ENCODE assay signal across 10 mouse cellular contexts in the genomic region with DNA sequence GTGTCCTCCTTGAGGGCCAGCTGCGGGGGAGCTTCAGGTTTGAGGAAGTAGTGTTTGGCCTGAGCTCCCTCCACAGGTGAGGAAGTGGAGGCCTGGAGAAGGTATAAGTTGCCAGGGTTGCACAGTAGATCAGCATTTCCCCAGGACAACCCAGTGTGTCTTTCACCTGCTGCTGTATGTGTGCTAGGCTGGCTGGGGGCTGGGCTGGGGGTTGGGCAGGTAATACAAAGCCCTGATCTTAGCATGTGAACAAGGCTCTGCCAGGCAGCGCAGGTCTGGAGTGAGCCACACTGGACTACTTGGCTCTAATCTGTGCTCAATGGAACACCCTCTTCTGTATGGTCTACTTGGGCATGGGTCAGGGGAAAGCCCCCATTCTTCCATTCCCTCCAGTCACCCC.
DNase-seq lines count a peak whose midpoint lies in the region; ATAC-seq and TF ChIP-seq lines count a peak whose summit lies in the region.
"Had no signal": no experiment of that assay in that cellular context is flagged by ENCODE, and none has a peak within 500 bp of the region (broad histone marks: within the 10 kb centered on the region; RNA-seq: fewer than 3 reads in every experiment).

No protein-coding gene starts in this region.

- no peak for TF ChIP-seq POLR2A in kidney, adult 2 months (IDR thresholded peaks at IDR 0.05; ENCODE audit: low read depth, low read length)

- H3K27ac ChIP-seq in kidney, embryonic 16.5 days (ENCODE audit: low read length), result peak overlapping the region; percentile 82
- no peak overlapping the region for H3K27ac ChIP-seq in kidney, adult 2 months (ENCODE audit: insufficient read depth, low read depth, low read length)
- H3K27ac ChIP-seq in forebrain, embryonic 15.5 days (replicated peaks), result peak overlapping the region; percentile 69
- 0 out of 2 replicates have a peak overlapping the region, but pooled peaks have one; percentile 51 for H3K27ac ChIP-seq in limb, embryonic 12.5 days
- H3K27ac ChIP-seq in stomach, embryonic 15.5 days, result peak overlapping the region; percentile 73
- H3K27ac ChIP-seq: liver, embryonic 14.5 days had no signal

- no peaks in the 10 kb centered on the region for H3K27me3 ChIP-seq in kidney, embryonic 16.5 days (ENCODE audit: insufficient read depth, low read length)
- no peaks in the 10 kb centered on the region for H3K27me3 ChIP-seq in kidney, adult 2 months (replicated peaks; ENCODE audit: control insufficient read depth, insufficient read depth, low read length)
- H3K27me3 ChIP-seq in forebrain, embryonic 15.5 days, result no peaks in the 10 kb centered on the region
- H3K27me3 ChIP-seq in limb, embryonic 12.5 days, result no peaks in the 10 kb centered on the region
- no peaks in the 10 kb centered on the region for H3K27me3 ChIP-seq in stomach, embryonic 15.5 days (replicated peaks)
- H3K27me3 ChIP-seq: megakaryocyte, embryonic 14.5 days had no signal

- H3K4me3 ChIP-seq in kidney, embryonic 16.5 days (ENCODE audit: low read length), result no peak overlapping the region
- no peak overlapping the region for H3K4me3 ChIP-seq in kidney, adult 2 months (ENCODE audit: insufficient read depth, low read depth, low read length)
- H3K4me3 ChIP-seq in forebrain, embryonic 15.5 days, result no peak overlapping the region
- no peak overlapping the region for H3K4me3 ChIP-seq in limb, embryonic 12.5 days (replicated peaks)
- no peak overlapping the region for H3K4me3 ChIP-seq in stomach, embryonic 15.5 days (replicated peaks)
- H3K4me3 ChIP-seq: megakaryocyte, embryonic 14.5 days had no signal

- no peak for DNase-seq in kidney, adult 2 months
- DNase-seq in thymus, postnatal 10 days (ENCODE audit: low spot score in 2 of 2), result no peak
- no peak for DNase-seq in thymus, postnatal 25 days
- DNase-seq: cerebellum, adult 9-11 months had no signal

- no peak for TF ChIP-seq CTCF in kidney, adult 2 months (conservative IDR thresholded peaks at IDR 0.05; ENCODE audit: insufficient read depth, insufficient read length, low read depth, low read length)

- 0 out of 2 replicates have a peak overlapping the region, but pooled peaks have one; percentile 31 for H3K9ac ChIP-seq in kidney, embryonic 16.5 days (replicated peaks; ENCODE audit: low read length)
- H3K9ac ChIP-seq in forebrain, embryonic 15.5 days (replicated peaks), result no peak overlapping the region
- H3K9ac ChIP-seq in limb, embryonic 12.5 days (replicated peaks), result no peak overlapping the region; the same call in 1 of the 2 replicates
- H3K9ac ChIP-seq in stomach, embryonic 15.5 days, result no peak overlapping the region
- H3K9ac ChIP-seq: liver, embryonic 14.5 days had no signal

- 65% methylated on average over 2 of the region's 2 CpGs for WGBS in kidney, embryonic 16.5 days
- WGBS in kidney, adult 2 months, result 70% methylated on average over 2 of the region's 2 CpGs
- 49% methylated on average over 2 of the region's 2 CpGs for WGBS in forebrain, embryonic 15.5 days
- 47% methylated on average over 2 of the region's 2 CpGs for WGBS in limb, embryonic 12.5 days
- 64% methylated on average over 2 of the region's 2 CpGs for WGBS in stomach, embryonic 15.5 days

- H3K36me3 ChIP-seq in kidney, embryonic 16.5 days (ENCODE audit: insufficient read depth, low read length), result no peaks in the 10 kb centered on the region
- no peaks in the 10 kb centered on the region for H3K36me3 ChIP-seq in kidney, adult 2 months (ENCODE audit: control insufficient read depth, insufficient read depth, low read length)
- no peaks in the 10 kb centered on the region for H3K36me3 ChIP-seq in forebrain, embryonic 15.5 days
- H3K36me3 ChIP-seq in limb, embryonic 12.5 days, result peaks cover 33% of the 10 kb centered on the region; the same call in 1 of the 2 replicates
- H3K36me3 ChIP-seq in stomach, embryonic 15.5 days, result no peaks in the 10 kb centered on the region

- ATAC-seq in kidney, embryonic 16.5 days (ENCODE audit: low FRiP score, low TSS enrichment), result 0 out of 2 replicates have a peak, but pooled peaks have one; percentile 7
- no peak for ATAC-seq in forebrain, embryonic 15.5 days (replicated peaks)
- ATAC-seq in limb, embryonic 12.5 days (ENCODE audit: insufficient number of reproducible peaks, insufficient read depth, low FRiP score, low TSS enrichment, low read depth), result no peak
- no peak for ATAC-seq in stomach, embryonic 15.5 days (ENCODE audit: insufficient read depth, low FRiP score, low read depth)

- no peak overlapping the region for H3K4me2 ChIP-seq in kidney, embryonic 16.5 days (replicated peaks; ENCODE audit: low read depth, low read length)
- no peak overlapping the region for H3K4me2 ChIP-seq in forebrain, embryonic 15.5 days (replicated peaks)
- peak overlapping the region; percentile 15; the same call in 1 of the 2 replicates for H3K4me2 ChIP-seq in limb, embryonic 12.5 days
- H3K4me2 ChIP-seq in stomach, embryonic 15.5 days, result no peak overlapping the region

- H3K9me3 ChIP-seq in kidney, embryonic 16.5 days (ENCODE audit: low read length), result no peaks in the 10 kb centered on the region
- H3K9me3 ChIP-seq in forebrain, embryonic 15.5 days, result no peaks in the 10 kb centered on the region
- H3K9me3 ChIP-seq in limb, embryonic 12.5 days, result no peaks in the 10 kb centered on the region
- no peaks in the 10 kb centered on the region for H3K9me3 ChIP-seq in stomach, embryonic 15.5 days
- H3K9me3 ChIP-seq: megakaryocyte, embryonic 14.5 days had no signal

- H3K4me1 ChIP-seq in kidney, embryonic 16.5 days (ENCODE audit: insufficient read depth, low read length), result peaks cover 91% of the 10 kb centered on the region
- peaks cover 20% of the 10 kb centered on the region for H3K4me1 ChIP-seq in kidney, adult 2 months (ENCODE audit: control insufficient read depth, insufficient read depth, low read length)
- peaks cover 65% of the 10 kb centered on the region for H3K4me1 ChIP-seq in forebrain, embryonic 15.5 days
- peaks cover 100% of the 10 kb centered on the region for H3K4me1 ChIP-seq in limb, embryonic 12.5 days (replicated peaks)
- peaks cover 70% of the 10 kb centered on the region for H3K4me1 ChIP-seq in stomach, embryonic 15.5 days
